Mouse (Mus musculus): ENCODE measurements at regions not wholly inside any gene's neighbourhood (a gene's known extent, or its start where the extent isn't known, plus 50 kb on each side); places are given as distances from the start of the nearest gene placed in this dataset.

- Histone ChIP-seq H3K27me3 (ENCODE audit: insufficient read depth, low read length) (no peaks in the 10 kb centered on the region), H3K4me3 (replicated peaks; ENCODE audit: low read depth, low read length) (no peak overlapping the region), H3K36me3 (ENCODE audit: insufficient read depth, low read length) (no peaks in the 10 kb centered on the region), H3K9ac (ENCODE audit: low read depth, low read length) (no peak overlapping the region), H3K4me2 (ENCODE audit: low read length) (no peak overlapping the region), H3K27ac (no peak overlapping the region), H3K9me3 (replicated peaks; ENCODE audit: low read length) (no peaks in the 10 kb centered on the region), H3K4me1 (replicated peaks; ENCODE audit: insufficient read depth, low read length) (no peaks in the 10 kb centered on the region)
- TF ChIP-seq CTCF (IDR thresholded peaks at IDR 0.05; ENCODE audit: low read depth) = no peak
- DNase-seq (ENCODE audit: low spot score) (no peak), ATAC-seq (replicated peaks; ENCODE audit: low FRiP score, low read depth) (no peak)
- WGBS = 22% methylated on average over 9 of the region's 9 CpGs
Observed at GRCm38 (mm10) chr19:60051151-60051550, 107.7 kb upstream of the Rab11fip2 start.

- ATAC-seq (replicated peaks; ENCODE audit: low FRiP score, low read depth) = no peak
- peak; percentile 32 for DNase-seq (ENCODE audit: low spot score)
- no peak for TF ChIP-seq CTCF (IDR thresholded peaks at IDR 0.05; ENCODE audit: low read depth)
Observed at GRCm38 (mm10) chr19:60040721-60041120, 97.3 kb upstream of the Rab11fip2 start.

GRCm38 (mm10) chr19:60032667-60033066 is 89.2 kb upstream of the Rab11fip2 start:
- no peaks in the 10 kb centered on the region for H3K9me3 ChIP-seq (replicated peaks; ENCODE audit: low read length)
- H3K4me2 ChIP-seq (ENCODE audit: low read length) = no peak overlapping the region
- DNase-seq (ENCODE audit: low spot score) (no peak), ATAC-seq (replicated peaks; ENCODE audit: low FRiP score, low read depth) (no peak)
- no peaks in the 10 kb centered on the region for H3K36me3 ChIP-seq (ENCODE audit: insufficient read depth, low read length)
- no peak for TF ChIP-seq CTCF (IDR thresholded peaks at IDR 0.05; ENCODE audit: low read depth)
- no peak overlapping the region for H3K27ac ChIP-seq
- no peak overlapping the region for H3K4me3 ChIP-seq (replicated peaks; ENCODE audit: low read depth, low read length)
- H3K27me3 ChIP-seq (ENCODE audit: insufficient read depth, low read length) = no peaks in the 10 kb centered on the region
- WGBS = 92% methylated on average over 2 of the region's 2 CpGs
- H3K9ac ChIP-seq (ENCODE audit: low read depth, low read length) = no peak overlapping the region
- no peaks in the 10 kb centered on the region for H3K4me1 ChIP-seq (replicated peaks; ENCODE audit: insufficient read depth, low read length)

More at GRCm38 (mm10) chr19:60040721-60041120, 97.3 kb upstream of the Rab11fip2 start:
- no peak overlapping the region for H3K4me3 ChIP-seq (replicated peaks; ENCODE audit: low read depth, low read length)
- H3K9ac ChIP-seq (ENCODE audit: low read depth, low read length) = no peak overlapping the region
- no peaks in the 10 kb centered on the region for H3K36me3 ChIP-seq (ENCODE audit: insufficient read depth, low read length)
- H3K27ac ChIP-seq = no peak overlapping the region
- H3K27me3 ChIP-seq (ENCODE audit: insufficient read depth, low read length) = no peaks in the 10 kb centered on the region
- no peaks in the 10 kb centered on the region for H3K4me1 ChIP-seq (replicated peaks; ENCODE audit: insufficient read depth, low read length)
- no peak overlapping the region for H3K4me2 ChIP-seq (ENCODE audit: low read length)
- no peaks in the 10 kb centered on the region for H3K9me3 ChIP-seq (replicated peaks; ENCODE audit: low read length)

GRCm38 (mm10) chr19:60030212-60030788 is 86.8 kb upstream of the Rab11fip2 start:
- ATAC-seq (replicated peaks; ENCODE audit: low FRiP score, low read depth) = peak; percentile 80
- WGBS = 21% methylated on average over 3 of the region's 3 CpGs
- Histone ChIP-seq H3K36me3 (ENCODE audit: insufficient read depth, low read length) (no peaks in the 10 kb centered on the region), H3K4me1 (replicated peaks; ENCODE audit: insufficient read depth, low read length) (no peaks in the 10 kb centered on the region), H3K4me2 (ENCODE audit: low read length) (no peak overlapping the region), H3K27ac (no peak overlapping the region), H3K4me3 (replicated peaks; ENCODE audit: low read depth, low read length) (no peak overlapping the region), H3K9me3 (replicated peaks; ENCODE audit: low read length) (no peaks in the 10 kb centered on the region), H3K9ac (ENCODE audit: low read depth, low read length) (no peak overlapping the region), H3K27me3 (ENCODE audit: insufficient read depth, low read length) (no peaks in the 10 kb centered on the region)
- TF ChIP-seq CTCF (IDR thresholded peaks at IDR 0.05; ENCODE audit: low read depth) = no peak
- peak; percentile 87 for DNase-seq (ENCODE audit: low spot score)

- no peak overlapping the region for H3K9ac ChIP-seq (ENCODE audit: low read depth, low read length)
- ATAC-seq (replicated peaks; ENCODE audit: low FRiP score, low read depth) (peak; percentile 59; the same call in 1 of the 2 replicates), DNase-seq (ENCODE audit: low spot score) (peak; percentile 58)
- WGBS = 36% methylated on average over 4 of the region's 4 CpGs
- no peak overlapping the region for H3K4me2 ChIP-seq (ENCODE audit: low read length)
- no peak overlapping the region for H3K27ac ChIP-seq
- H3K4me1 ChIP-seq (replicated peaks; ENCODE audit: insufficient read depth, low read length) = no peaks in the 10 kb centered on the region
- TF ChIP-seq CTCF (IDR thresholded peaks at IDR 0.05; ENCODE audit: low read depth) = no peak
- H3K36me3 ChIP-seq (ENCODE audit: insufficient read depth, low read length) = no peaks in the 10 kb centered on the region
- H3K27me3 ChIP-seq (ENCODE audit: insufficient read depth, low read length) = no peaks in the 10 kb centered on the region
- no peaks in the 10 kb centered on the region for H3K9me3 ChIP-seq (replicated peaks; ENCODE audit: low read length)
- H3K4me3 ChIP-seq (replicated peaks; ENCODE audit: low read depth, low read length) = no peak overlapping the region
Observed at GRCm38 (mm10) chr19:60029720-60030119, 86.3 kb upstream of the Rab11fip2 start.

- Histone ChIP-seq H3K27me3 (ENCODE audit: insufficient read depth, low read length) (no peaks in the 10 kb centered on the region), H3K4me3 (replicated peaks; ENCODE audit: low read depth, low read length) (no peak overlapping the region), H3K9me3 (replicated peaks; ENCODE audit: low read length) (no peaks in the 10 kb centered on the region), H3K27ac (no peak overlapping the region), H3K36me3 (ENCODE audit: insufficient read depth, low read length) (no peaks in the 10 kb centered on the region), H3K4me1 (replicated peaks; ENCODE audit: insufficient read depth, low read length) (no peaks in the 10 kb centered on the region; the same call in 1 of the 2 replicates), H3K9ac (ENCODE audit: low read depth, low read length) (no peak overlapping the region), H3K4me2 (ENCODE audit: low read length) (no peak overlapping the region)
- no peak for TF ChIP-seq CTCF (IDR thresholded peaks at IDR 0.05; ENCODE audit: low read depth)
- 36% methylated on average over 12 of the region's 12 CpGs for WGBS
- ATAC-seq (replicated peaks; ENCODE audit: low FRiP score, low read depth) = no peak
- no peak for DNase-seq (ENCODE audit: low spot score)
Observed at GRCm38 (mm10) chr19:60015614-60016300, 72.3 kb upstream of the Rab11fip2 start.
